Mouse (Mus musculus) layer of hippocampus, adult 18-20 months (tissue): Measurements from ENCODE around the gene Nr1h5. TPM values are rescaled to one million over a fixed set of nuclear protein-coding genes. Genes with fewer than 3 reads are reported as not detected.
A peak's percentile ranks its signal among the peaks of the same experiment; 100 is the strongest.

Experiments
- DNase-seq, 2 experiments: peaks; one replicate each; pipeline ENCODE4 v3.0.0; 2022; ENCODE audit warnings: low spot score in 2 of 2
- long read RNA-seq: library from polyadenylated mRNA; stranded (forward); transcript quantifications from one replicate; pipeline ENCODE4 v2.0.0, GENCODE M21; 2021
- total RNA-seq, 2 experiments: library from RNA; stranded (reverse); gene quantifications; 2 replicates each; pipeline ENCODE4 v1.2.3; 2021

Nr1h5 gene
- not detected for total RNA-seq
- long read RNA-seq = 0 reads

DNA sequence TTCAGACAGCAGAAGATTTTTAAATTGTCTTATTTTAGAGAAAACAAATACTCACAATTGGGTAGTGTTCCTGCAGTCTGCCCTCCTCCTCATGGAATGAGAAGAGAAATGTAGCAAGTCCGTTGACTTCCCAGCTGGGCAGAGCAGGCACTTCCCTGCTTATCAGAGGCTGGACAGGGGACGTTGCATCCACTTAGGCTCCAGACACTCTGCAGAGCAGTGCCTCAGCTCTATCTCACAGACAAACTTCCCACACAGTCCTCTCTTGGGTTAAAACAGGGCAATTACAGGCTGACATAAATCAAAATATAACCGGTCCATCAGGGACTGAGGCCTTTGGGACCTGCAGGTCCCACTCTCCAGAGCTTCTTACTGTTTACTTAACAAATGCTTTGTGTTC, at the start of gene Nr1h5:
TSS of gene Nr1h5 (minus strand) at position 101 of the 400 bp plus-strand sequence.
- no peak for DNase-seq

DNA sequence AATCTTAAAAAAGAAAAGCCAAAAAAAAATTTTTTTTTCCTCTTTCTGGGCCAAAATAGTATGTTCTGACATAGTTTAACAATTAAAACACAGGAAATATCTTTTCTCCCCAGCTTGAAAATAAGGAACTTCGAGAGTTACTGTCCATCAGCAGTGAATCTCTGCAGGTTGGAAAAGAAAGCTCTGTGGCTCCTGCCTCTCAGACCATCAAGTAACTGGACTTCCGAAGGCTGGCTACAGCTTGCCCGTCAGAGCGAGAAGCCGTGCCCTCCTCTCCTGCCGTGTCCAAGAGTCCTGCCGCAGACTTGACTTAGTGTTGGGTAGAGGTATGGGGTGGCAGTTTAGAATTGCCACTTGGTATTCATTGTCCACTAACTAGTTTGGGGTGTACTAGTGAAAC, 37.7 kb upstream of the Nr1h5 start:
- DNase-seq = no peak

DNA sequence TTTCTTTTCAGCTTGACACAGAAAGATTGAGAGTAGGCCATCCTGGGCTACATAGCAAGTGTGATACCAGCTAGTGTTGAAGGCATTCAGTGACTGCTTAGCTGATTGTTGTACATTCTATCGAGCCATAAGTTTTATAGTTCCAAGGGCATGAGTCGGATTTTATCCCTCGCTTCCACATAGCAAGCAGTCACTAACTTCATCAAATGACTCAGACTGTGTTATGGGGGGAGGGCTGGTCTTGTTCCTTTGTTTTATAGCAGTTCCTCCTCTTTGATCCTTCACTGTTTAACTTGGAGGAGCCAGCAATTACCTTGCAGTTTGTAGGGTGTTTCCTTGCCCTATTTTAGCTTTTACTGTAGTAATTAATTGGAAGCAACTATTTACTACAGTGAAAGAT, 33.7 kb upstream of the Nr1h5 start:
- no peak for DNase-seq

DNA sequence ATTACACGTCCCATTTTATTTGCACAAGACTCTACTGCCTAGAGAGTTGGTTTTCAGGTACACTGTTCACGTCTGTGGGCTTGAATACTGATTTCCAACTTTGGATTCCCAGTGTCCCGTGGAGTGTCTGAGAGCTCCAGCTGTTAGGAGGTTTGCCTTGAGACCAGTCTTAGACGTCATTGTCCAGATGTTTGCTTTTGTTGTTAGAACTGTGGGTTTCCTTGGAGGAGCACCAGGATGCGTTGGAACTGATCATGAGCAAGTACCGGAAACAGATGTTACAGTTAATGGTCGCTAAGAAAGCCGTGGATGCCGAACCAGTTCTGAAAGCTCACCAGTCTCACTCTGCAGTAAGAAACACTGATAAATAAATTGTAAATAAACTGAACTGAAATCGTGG, 33.1 kb upstream of the Nr1h5 start:
- DNase-seq = no peak

DNA sequence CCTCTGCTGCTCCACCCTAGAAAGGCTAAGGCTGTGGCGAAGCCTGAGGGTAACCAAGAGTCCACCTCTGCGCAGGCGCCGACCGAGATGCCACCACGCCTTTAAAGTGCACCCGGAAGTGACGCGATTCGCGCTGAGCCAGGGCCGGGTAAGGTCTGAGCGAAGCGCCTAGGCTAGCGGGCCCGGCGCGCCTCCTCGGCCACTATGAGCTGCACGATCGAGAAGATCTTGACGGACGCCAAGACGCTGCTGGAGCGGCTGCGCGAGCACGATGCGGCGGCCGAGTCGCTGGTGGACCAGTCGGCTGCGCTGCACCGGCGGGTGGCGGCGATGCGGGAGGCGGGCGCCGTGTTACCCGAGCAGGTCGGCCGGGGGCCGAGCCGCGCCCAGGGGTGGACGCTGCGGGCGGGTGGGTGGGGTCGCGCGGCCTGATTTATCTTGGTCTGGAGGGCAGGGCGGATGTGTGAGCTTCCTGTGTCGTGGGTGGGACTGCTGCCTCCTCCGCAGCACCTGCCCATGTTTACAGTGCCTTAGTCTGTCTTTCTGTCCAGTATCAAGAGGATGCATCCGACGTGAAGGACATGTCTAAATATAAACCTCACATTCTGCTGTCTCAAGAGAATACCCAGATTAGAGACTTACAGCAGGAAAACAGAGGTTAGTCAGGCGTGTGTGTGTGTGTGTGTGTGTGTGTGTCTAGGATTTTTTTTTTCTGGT, 31.8 kb upstream of the Nr1h5 start, which contains the start of gene Sike1:
TSS of gene Sike1 (plus strand) at position 104 of the 717 bp plus-strand sequence.
- DNase-seq = peak; percentile 92 to 95

DNA sequence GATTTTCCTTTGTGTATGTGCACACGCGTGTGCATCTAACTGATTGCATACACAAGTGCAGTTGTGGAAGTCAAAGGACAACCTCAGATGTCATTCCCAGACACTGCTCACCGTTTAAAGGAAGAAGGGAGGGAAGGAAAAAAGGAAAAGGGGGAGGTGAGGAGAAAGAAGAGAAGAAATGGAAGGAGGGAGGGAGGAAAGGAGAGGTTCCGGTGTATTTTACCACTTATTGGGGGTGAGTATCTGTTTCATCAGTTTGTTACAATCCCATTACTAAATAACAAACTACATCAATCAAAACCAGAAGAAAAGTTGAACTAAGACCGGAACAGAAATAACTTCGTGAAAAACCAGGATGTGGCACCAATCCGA, 31.3 kb upstream of the Nr1h5 start:
- DNase-seq = no peak

DNA sequence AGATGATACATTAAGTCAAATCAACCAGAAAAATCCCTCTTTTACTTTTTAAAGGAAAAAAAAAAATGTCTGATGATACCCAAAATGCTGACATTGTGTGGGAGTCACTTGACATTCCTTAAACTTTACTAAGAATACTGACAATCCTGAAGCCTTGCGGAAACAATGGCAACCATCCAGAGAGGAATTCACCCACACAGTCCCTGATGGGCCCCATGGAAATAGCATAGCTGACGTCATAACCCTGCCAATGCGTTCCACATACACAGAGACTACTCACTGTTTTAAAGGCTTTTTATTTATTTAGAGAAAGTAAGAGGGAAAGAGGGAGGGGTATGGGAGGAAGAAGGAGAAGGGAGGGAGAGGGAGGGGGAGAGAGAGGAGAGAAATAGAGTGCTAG, 29.0 kb upstream of the Nr1h5 start:
- no peak for DNase-seq

DNA sequence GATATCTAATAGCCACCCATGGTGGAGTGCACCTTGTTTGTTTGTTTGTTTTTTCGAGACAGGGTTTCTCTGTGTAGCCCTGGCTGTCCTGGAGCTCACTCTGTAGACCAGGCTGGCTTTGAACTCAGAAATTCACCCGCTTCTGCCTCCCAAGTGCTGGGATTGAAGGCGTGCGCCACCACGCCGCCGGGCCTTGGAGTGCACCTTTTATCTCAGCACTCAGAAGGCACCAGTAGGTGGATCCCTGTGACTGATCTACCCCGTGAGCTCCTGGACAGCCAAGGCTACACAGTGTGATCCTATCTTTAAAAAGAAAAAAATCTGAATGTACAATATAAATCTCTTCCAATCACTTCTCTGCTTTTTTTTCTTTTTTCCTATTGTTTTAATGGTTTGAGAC, 27.1 kb upstream of the Nr1h5 start:
- no peak for DNase-seq

DNA sequence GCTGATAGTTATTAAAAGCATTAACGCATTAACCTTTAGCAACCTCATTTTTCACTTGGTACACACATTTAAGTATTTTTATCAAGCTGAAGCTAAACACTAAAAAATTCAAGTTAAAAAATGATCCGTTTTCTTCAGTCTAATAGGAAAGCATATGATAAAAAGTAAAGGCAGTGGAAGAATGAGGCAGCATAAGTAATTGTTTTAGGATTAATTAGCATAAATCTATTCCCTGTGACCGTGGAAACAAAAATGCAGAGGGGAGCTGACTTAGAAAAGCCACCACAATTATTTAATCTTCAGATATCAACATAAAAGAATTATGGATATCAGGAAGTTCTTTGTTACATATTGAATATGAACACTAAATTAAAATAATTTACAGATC, 16.4 kb upstream of the Nr1h5 start:
- DNase-seq = no peak

DNA sequence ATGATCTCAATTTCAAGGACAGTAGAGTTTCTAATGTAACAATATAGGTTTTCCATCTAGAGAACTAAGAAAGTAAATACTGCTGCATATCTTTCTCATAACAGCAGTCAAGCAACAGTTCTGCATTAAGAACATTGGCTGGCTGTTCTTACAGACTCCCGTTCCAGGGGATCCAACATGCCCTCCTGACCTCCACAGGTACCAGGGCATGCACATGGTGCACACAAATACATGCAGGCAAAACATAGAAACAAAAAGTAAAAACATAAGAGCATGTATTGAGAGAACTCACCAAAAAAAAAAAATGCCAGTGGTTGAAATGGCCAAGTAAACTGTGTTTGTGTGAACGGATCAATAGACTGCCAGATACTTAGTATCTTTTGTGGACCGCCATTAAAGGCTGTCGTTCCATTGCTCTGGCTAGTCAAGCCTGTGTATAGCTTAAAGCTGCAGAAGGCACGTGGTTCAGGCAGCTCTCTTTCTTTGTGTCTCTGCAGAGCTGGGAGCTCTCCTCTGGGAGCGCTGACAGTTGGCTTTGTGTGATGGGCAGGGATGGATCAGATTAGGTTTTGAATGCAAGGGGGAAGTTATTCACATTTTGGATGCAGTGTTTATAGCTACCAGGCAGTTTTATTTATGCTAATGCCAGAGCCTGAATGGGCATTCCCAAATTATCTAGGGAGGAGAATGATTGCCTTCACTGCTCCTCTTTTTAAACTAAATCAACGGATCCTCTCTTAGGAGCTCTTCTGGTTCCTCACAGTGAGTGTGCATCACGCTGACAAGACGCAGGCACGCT, 15.8 kb upstream of the Nr1h5 start:
- peak in 1 of 2 experiments; percentile 39 for DNase-seq

DNA sequence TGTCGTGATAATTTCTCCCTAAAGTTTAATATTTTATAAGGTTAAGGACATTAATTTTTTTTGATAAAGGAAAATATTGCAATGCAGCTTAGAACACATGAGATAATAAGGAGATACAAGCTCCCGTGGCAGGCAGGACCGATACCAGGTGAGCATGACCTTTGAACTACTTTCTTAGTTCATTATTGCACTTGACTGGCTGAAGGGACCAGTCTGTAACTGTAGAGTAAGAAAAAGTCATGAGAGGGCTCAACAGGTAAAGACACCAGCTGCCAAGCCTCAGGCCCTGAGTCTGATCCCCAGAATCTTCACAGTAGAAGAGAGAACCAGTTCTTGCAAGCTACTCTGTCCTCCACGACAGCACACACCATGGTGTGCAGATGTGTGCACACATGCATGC, 13.0 kb upstream of the Nr1h5 start:
- DNase-seq = no peak

DNA sequence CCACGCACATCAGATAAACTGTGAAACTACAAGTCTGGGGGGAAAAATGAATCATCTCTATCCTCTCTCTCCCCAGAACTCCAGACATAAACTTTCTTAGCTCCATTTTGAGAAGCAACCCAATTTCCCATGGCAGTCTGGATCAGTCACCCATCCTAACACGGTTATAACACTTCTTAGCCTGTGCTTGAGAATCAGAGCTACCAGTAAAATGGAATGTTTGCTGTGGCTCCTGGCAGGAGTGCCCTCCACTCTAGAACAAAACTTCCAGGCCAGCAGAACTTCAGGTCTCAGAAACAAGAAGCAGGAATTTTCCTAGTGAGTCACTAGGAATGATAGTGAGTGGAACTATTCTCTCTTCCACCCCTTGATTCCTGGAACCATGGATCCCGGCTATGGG, 6.6 kb upstream of the Nr1h5 start:
- no peak for DNase-seq

DNA sequence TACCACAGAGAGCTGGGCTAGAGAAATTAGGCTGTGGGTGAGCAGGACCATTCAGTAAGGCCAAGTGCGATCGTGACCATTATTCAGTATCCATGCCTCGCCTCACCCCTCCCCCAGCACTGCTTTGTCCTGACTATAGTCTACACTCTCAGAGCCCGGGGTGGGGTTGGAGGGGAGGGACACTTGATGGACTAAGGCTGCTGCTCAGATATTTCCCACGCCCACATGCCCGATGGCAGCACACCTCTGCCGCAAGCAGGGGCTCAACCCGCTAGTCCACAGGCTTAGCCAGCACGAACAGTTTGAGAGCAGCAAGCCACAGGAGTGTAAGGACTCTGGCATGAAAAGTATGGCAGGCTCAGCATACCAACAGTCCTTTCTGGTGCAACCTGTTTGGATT, 6.1 kb upstream of the Nr1h5 start:
- no peak for DNase-seq

DNA sequence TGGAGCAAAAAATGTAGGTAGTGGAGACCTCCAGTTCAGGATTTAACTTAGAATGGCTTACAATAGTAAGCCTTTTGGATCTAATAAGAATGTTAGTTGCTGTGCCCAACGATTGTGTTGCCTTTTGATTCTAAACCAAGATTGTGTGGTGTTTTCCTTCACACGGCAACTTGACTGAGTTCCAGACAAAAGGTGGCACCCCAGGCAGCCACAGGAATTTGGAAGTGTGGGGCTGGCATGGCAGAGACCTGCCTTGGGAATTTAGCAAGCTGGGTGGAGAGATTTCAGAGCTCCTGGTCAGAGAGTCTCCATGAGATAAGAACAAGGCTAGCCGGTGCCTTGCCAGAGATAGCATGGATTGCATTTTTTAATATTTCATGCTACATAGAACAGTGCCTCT, 8.3 kb downstream of the Nr1h5 start:
- DNase-seq = no peak

DNA sequence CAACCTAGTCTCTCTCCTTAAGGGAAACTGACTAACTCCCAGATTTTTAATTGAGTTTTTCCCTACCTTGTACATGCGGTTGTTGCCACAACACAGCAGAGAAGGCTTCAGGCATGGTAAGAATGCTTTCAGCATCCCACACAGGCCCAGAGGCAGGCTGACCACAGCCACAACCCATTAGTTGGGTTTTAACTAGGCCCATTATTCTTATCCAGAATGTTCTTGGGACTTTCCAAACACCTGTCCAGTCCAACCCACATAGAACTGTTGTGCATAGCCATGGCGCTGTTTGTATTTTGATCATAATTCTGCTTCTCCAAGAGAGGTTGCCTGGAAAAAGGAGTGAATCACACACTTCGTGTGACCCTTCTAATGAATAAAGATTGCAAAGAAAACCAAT, 8.8 kb downstream of the Nr1h5 start:
- DNase-seq = no peak

DNA sequence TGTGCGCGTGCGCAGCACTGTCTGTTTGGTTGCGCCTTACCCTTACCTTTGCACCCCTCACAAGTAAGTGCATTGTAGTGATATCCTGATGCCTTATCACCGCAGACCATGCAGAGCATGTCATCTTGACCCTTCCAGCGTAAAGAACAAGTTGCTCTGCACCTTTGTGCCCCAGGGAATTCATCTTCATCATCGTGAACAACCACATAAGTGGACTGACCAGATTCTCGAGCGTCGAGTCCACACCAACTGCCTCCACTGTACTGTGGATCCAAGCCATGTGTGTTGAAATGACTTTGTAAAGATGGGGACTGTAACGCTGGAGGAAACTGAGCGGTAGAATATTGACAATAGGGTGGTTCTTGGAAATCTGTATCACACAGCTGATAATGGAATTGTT, 9.5 kb downstream of the Nr1h5 start:
- DNase-seq = no peak

DNA sequence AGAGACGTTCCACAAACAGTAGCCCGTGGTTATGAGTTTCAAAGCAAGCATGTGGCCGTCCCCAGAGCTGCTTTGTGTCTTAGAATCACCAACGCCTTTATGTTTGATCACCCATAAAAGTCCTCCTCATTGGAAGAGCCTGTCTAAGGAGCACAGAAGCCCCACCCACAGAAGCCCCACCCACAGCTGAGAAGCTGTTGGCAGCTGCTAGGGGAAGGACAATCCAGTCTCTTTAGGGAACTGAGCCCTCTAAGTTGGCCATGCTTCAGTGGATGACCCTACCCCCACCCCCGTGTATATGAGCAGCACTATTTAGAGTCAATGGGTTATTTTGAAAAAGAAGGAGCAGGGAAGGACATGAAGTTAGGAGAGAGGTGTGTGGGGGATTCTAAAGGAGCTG, 17.1 kb downstream of the Nr1h5 start:
- DNase-seq = no peak

DNA sequence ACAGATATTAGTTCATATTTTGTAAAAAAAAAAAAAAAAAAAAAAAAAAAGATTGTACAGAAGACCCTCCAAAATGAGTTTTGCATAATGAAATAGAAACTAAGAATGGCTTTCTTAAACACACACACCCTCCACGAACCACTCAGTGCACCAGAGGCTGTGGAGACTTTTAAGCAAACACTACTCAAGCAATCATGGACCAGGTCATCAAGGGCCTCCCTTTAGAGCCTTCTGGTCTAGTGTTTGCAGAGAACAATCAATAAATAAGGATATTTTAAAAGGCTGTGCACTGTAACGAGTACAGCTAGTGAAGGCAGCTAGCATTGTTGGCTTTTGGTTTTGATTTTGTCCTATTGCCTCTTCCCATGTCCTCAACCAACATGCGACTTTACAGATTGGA, 17.6 kb downstream of the Nr1h5 start:
- no peak for DNase-seq

DNA sequence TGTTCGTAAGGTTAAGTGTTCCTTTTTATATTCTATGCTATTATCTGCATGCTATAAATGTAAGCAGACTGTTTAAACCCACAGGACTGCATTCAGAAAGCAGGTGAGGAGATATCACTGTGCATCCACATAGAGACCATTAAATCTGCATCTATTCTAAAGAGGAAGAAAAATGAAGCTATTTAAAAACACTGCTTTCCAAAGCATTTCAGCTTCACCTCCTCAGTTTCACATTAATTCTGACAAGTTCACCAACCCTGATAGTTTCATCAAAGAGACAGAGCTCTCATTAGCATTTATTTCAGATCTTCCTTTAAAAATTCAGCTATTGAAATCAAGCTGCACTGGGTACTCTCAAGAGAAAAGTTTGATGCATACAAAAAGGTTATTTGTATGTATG, 25.8 kb downstream of the Nr1h5 start:
- DNase-seq = no peak

DNA sequence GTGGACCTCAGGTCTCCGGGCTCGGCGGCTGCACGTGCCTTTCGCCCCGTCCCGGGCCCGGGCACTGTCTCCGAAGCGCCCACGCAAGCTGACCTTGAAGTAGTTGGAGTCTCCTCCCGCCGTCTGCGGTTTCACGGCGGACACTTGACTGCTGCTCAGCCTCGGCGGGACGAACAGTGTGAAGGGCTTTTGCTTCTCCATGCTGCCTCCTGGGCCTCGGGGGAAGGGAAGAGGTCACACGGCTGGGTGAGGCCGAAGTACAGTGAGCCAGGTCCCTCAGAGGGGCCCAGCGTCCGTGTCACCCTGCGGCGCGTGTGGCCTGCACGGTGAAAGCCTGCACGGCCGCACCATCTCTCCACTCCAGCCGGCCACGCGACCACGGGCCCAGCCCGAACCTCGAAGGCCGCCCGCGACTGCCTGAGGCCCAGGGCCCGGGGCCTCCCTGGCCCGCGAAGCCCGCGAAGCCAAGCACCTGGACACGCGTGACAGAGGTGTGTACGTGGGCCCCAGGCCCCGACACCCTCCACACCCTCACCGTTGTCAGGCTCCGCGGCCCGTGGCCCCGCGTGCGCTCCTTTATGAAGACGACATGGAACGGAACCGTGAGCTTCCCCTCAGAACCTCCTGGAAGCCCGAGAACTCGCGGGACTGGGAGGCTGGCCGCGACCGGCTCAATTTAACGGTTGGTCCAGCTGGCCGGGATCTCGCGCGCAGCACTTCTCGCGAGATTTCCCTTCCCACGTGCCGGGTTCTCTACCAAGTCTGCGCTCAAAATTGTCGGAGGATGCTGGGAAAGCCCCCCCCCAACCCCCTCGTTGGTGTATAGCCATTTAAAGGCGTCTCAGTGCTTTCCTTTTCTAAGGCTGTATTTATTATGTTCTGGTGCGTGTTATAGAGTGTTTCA, 28.2 kb downstream of the Nr1h5 start, which contains the start of gene Sycp1:
TSS of gene Sycp1 (minus strand) at position 650 of the 904 bp plus-strand sequence.
- DNase-seq = no peak

DNA sequence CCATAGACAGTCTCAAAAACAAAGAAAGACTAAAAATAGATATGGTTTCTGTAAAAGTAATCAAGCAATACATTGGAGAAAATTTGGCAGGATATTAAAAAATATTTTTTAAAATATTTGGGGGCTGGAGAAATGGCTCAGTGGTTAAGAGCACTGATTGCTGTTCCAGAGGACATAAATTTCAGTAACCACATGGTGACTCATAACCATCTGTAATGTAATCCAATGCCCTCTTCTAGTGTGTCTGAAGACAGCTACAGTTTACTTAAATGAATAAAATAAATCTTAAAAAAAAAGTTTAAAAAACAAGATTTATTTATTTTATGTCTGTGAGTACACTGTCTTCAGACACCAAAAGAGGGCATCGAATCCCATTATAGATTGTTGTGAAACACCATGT, 64.8 kb downstream of the Nr1h5 start:
- no peak for DNase-seq
